Mouse (Mus musculus) gastrocnemius, adult 2 months (tissue): ENCODE measurements at regions not wholly inside any gene's neighbourhood (a gene's known extent, or its start where the extent isn't known, plus 50 kb on each side); places are given as distances from the start of the nearest gene placed in this dataset.
A peak's percentile ranks its signal among the peaks of the same experiment; 100 is the strongest.
"Not testable (repeated sequence)": the region's sequence is repeated elsewhere in the genome, so short reads cannot be mapped to it uniquely, and the experiment has no call there.

Experiments used
- DNase-seq: peaks from one replicate; pipeline ENCODE4 v3.0.0; 2022
- H3K27ac ChIP-seq: fragments of 200-600 bp; 2 replicates; pipeline ENCODE4 v1.8.1; 2022; ENCODE audit warnings: mild to moderate bottlenecking
- H3K4me3 ChIP-seq: fragments of 200-600 bp; 2 replicates; pipeline ENCODE4 v1.8.1; 2022; ENCODE audit warnings: mild to moderate bottlenecking, moderate library complexity
- CTCF ChIP-seq: fragments of 200-600 bp; IDR thresholded peaks from 2 replicates; pipeline ENCODE4 v1.8.1; 2022; ENCODE audit warnings: antibody characterized with exemption, mild to moderate bottlenecking, moderate library complexity
- intact Hi-C: fragments of 180-260 bp; cut with DNase I; formaldehyde crosslinking; loops from one replicate; pipeline ENCODE4 v1.15.1; 2025

DNA sequence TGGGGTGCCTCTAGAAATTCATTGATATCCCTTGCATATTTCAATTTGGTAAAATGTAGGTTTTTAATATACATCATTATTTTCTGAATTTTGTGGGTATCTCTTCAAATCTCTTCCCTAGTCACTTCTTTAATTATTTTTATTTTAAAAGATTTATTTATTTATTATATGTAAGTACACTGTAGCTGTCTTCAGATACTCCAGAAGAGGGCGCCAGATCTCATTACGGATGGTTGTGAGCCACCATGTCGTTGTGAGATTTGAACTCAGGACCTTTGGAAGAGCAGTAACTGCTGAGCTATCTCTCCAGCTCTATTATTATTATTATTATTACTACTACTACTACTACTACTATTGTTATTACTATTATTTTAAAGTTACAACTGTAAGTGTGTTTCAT is 324.1 kb downstream of the Gxylt1 start:
- H3K27ac ChIP-seq, H3K4me3 ChIP-seq, intact Hi-C loops, DNase-seq: not testable (repeated sequence)
- TF ChIP-seq CTCF = peak; percentile 36; the same call in 1 of the 2 replicates

DNA sequence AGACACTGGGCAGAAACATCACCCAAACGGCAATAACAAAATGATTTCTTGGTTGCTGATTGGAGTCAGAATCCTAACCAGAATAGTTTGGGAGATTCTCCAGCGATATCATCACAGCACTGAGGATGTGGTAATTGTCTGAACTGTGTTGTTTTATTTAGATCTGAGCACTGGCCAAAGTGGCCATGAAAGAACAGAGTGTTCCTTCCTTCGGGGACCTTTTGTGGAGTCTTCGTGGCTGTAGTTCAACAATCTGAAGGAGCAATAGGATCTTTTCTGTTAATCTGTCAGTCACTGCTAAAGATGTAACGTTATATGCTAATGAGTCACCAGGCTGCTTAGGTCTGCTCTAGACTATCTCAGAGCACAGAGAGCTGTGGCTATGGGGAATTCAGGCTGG is 328.8 kb downstream of the Gxylt1 start:
- Histone ChIP-seq H3K4me3 (no peak overlapping the region), H3K27ac (no peak overlapping the region)
- TF ChIP-seq CTCF = no peak
- intact Hi-C loops = no loop called here
- DNase-seq = no peak

DNA sequence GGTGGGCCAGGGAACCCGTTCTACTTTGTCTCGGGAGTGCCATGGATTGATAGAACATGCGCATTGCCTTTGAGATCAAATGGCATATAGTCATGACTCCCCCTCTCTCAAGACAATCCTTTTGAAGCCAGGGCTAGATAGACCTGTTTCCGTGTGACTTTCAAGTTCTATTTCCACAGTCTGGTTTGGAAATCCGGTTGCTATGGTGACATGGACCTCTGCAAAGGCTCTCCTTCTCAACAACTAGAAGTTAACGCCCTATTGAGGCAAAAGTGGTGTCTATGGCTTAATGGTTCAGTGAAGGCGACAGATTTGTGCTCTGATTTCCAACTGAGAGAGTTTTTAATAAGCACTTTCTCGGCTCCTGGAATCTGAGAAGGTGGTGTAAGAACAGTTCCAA is 371.2 kb downstream of the Gxylt1 start:
- Histone ChIP-seq H3K27ac (no peak overlapping the region), H3K4me3 (no peak overlapping the region)
- DNase-seq = no peak
- TF ChIP-seq CTCF = no peak
- intact Hi-C loops = no loop called here

DNA sequence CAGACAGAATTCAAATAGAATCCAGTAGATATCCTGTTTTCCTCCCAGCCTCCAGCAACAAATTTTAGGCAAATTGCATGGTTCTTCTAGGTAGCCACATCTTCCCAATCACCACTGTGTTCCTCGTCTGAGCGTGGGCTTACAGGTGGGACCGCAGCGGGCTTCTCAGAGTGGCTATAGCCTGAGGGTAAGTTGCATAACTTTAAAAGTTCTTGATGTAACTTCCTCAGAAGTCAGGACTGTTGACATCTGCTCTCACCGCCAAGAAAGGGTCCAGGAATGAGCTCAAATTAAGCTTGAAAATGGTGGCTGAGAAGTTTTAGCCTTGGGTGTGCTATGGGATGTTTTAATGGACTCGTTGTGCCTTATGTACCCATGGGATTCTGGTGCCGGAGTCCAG is 377.7 kb downstream of the Gxylt1 start:
- no peak for DNase-seq
- no peak for TF ChIP-seq CTCF
- intact Hi-C loops = no loop called here
- no peak overlapping the region for H3K27ac ChIP-seq
- H3K4me3 ChIP-seq = no peak overlapping the region

DNA sequence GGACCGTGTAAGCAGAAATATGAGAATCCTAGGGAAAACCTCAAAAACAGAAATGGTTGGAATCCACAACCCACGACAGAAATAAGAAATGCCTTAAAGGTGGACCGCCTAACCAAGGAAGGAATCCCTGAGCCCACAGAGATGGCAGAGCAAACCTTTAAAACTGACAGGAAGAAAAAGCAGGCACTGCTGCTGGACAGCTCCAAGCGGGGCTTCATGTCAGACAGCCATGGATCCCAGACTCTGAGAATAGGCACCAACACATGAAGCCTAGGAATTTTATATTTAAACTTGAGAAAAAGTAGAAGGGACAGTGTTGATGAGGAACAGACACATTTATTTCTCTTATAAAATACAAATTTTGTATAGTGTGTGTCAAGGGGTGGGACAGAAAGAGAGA is 379.1 kb downstream of the Gxylt1 start:
- no peak overlapping the region for H3K4me3 ChIP-seq
- no peak for TF ChIP-seq CTCF
- no peak for DNase-seq
- H3K27ac ChIP-seq = no peak overlapping the region
- intact Hi-C loops = no loop called here

DNA sequence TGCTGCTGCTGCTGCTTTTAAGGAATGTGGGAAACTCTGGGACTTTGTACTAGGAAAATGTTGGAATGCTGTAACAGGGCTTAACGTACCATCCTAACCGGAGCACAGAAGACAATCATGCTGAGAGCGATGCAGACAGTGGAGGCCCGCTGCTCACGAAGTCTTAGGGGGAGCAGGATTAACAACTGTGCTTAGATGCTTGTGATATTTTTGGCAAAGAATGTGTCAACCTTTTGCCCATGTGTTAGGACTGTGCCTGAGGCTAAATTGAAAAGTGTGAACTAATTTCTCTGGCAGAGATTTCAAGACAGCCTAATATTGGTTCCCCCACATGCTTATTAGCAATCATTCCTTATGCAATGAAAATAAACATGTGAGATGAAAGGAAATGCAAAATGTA is 398.5 kb downstream of the Gxylt1 start:
- DNase-seq = no peak
- Histone ChIP-seq H3K4me3 (no peak overlapping the region), H3K27ac (no peak overlapping the region)
- intact Hi-C loops = no loop called here
- no peak for TF ChIP-seq CTCF

DNA sequence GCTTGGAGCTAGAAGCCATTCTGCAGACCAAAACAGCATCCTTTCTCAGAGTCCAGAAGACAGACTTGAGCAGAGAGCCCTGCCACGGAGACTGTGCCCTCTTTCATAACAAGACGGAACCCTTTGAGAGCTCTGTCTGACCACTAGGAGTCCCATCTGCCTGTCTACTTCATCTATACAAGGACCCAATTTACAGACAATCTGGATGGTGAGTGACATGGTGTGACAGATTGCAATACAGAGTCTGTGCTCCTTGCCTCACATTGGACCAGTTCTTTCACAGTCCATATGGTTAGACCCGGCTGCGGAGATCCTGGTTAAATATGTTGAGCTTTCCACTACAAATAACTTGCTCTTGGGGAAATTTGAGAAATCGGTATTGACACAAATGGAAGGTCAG is 410.9 kb downstream of the Gxylt1 start:
- no peak for TF ChIP-seq CTCF
- DNase-seq = no peak
- no peak overlapping the region for H3K27ac ChIP-seq
- intact Hi-C loops = no loop called here
- no peak overlapping the region for H3K4me3 ChIP-seq

DNA sequence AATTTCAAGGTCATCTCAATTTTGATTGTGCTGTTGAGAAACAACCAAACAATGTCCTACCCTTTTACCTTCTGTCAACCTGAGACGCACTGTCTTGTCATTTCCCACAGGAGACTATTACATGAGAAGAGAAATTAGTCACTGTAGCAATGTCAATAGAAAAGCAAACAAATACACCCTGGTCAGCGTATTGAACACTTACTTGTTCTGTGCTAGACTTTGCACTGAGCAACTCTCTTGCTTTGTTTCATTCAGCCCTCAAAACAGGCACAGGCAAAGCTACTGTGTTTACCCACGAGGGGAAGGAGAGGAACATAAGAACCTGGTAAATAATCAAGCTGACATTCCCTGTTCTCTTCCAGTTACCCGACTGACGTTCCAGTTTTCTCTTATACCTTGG is 424.1 kb downstream of the Gxylt1 start:
- Histone ChIP-seq H3K4me3 (no peak overlapping the region), H3K27ac (no peak overlapping the region)
- DNase-seq = no peak
- intact Hi-C loops = no loop called here
- no peak for TF ChIP-seq CTCF

DNA sequence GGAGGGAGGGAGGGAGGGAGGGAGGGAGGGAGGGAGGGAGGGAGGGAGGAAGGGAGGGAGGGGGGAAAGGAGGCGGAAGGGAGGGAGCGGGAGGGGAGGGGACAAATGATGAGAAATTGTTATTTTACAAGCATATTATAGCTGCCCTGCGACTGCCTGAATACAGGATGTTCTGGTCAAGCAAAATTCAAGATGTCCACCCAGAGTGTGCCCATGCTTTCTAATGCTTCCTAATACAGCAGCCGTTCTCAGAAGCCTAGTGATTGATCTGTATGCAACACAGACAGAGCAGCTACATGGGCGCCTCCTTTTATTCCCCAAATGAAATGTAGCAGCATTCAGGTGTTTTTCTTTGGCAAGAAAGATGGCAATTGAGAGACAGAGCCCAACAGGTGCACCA is 434.9 kb downstream of the Gxylt1 start:
- H3K4me3 ChIP-seq = no peak overlapping the region
- no peak overlapping the region for H3K27ac ChIP-seq
- no peak for TF ChIP-seq CTCF
- intact Hi-C loops = no loop called here
- no peak for DNase-seq

DNA sequence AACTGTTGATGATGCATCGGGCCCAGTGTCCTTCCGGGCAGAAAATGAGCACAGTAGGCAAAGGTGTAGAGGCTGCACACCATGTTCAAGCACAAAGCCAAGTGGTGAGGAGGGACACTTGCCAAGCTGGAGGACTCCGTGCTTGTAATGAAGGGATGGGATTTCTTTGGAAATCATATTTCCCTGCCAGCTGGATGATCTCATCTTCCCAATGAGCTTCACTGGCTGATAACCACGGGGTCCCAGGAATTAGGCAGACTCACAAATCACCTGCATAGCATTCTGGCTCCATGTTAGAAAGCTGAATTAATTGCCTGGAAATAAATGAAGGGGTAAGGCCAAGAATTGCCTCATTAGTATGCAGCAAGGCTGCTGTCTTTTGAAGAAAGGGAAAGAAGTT is 435.4 kb downstream of the Gxylt1 start:
- TF ChIP-seq CTCF = no peak
- no peak overlapping the region for H3K4me3 ChIP-seq
- no peak for DNase-seq
- intact Hi-C loops = no loop called here
- H3K27ac ChIP-seq = no peak overlapping the region

DNA sequence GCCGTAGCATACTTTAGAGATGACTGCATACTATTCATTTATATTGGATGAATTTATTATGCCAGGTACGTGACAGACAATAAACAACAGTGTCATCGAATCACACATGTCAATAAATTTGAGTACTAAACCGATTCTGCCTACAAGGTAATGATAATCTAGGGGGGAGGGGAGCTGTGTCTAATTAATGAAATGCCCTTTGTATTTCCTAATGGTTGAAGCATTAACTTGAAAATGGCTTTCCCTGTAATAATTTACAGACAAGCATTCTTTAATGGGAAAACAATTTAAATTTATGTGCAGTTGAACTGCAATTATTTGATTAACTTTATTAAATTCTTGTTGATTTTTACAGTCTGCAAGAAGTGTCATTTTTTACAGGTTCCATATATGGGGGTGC is 429.5 kb downstream of the Pdzrn4 start:
- Histone ChIP-seq H3K4me3 (no peak overlapping the region), H3K27ac (no peak overlapping the region)
- intact Hi-C loops = no loop called here
- DNase-seq = no peak
- no peak for TF ChIP-seq CTCF
